Mouse (Mus musculus) erythroblast, embryonic 14.5 days (primary cell): ENCODE data around the gene Dnajb12.

Experiments used
- GATA1 ChIP-seq: IDR thresholded peaks from 2 replicates; pipeline ENCODE4 v1.6.1; 2012; ENCODE audit warnings: low read length, inconsistent platforms, mixed read lengths
- TAL1 ChIP-seq: IDR thresholded peaks from 3 replicates; pipeline ENCODE4 v1.6.1; 2012; ENCODE audit warnings: low read length, inconsistent platforms, mixed read lengths

- TF ChIP-seq GATA1 (no peak), TAL1 (no peak)
These were observed 13.6 kb downstream of the Dnajb12 start for GRCm38 (mm10) chr10:59892977-59893376.
